Mouse (Mus musculus) mesoderm, embryonic 11.5 days (tissue): ENCODE results near the gene Gnat1.

Experiments
- DNase-seq: peaks from one replicate; pipeline ENCODE4 v3.0.0-alpha.2; 2012; ENCODE audit warnings: low read depth, low spot score

The Gnat1 gene

GRCm38 (mm10) chr9:107645577-107645976 is 33.9 kb downstream of the Gnat1 start:
- peak; percentile 89 for DNase-seq

- no peak for DNase-seq
Observed at GRCm38 (mm10) chr9:107645153-107645510, 34.4 kb downstream of the Gnat1 start.

GRCm38 (mm10) chr9:107644495-107645152 is 34.9 kb downstream of the Gnat1 start:
- DNase-seq, result peak; percentile 94

GRCm38 (mm10) chr9:107643544-107644214 is 35.8 kb downstream of the Gnat1 start:
- no peak for DNase-seq

GRCm38 (mm10) chr9:107641666-107642065 is 37.8 kb downstream of the Gnat1 start:
- DNase-seq, result no peak

GRCm38 (mm10) chr9:107640257-107640772 is 39.2 kb downstream of the Gnat1 start:
- DNase-seq, result no peak

- DNase-seq, result peak; percentile 80
Observed at GRCm38 (mm10) chr9:107637070-107637469, 42.4 kb downstream of the Gnat1 start.

- DNase-seq, result peak; percentile 97
Observed at GRCm38 (mm10) chr9:107635279-107636028, 44.1 kb downstream of the Gnat1 start, which contains the start of gene Gnai2. Gene Gnai2 (minus strand): TSS chr9:107635367.

GRCm38 (mm10) chr9:107634406-107635278 is 44.9 kb downstream of the Gnat1 start:
- DNase-seq, result no peak

GRCm38 (mm10) chr9:107633661-107634405 is 45.7 kb downstream of the Gnat1 start:
- no peak for DNase-seq

GRCm38 (mm10) chr9:107633091-107633660 is 46.3 kb downstream of the Gnat1 start:
- DNase-seq, result peak; percentile 75

- DNase-seq, result no peak
Observed at GRCm38 (mm10) chr9:107632478-107632877, 47.0 kb downstream of the Gnat1 start.

- no peak for DNase-seq
Observed at GRCm38 (mm10) chr9:107631861-107632260, 47.7 kb downstream of the Gnat1 start.

GRCm38 (mm10) chr9:107631311-107631826 is 48.1 kb downstream of the Gnat1 start:
- no peak for DNase-seq

- DNase-seq, result peak; percentile 88
Observed at GRCm38 (mm10) chr9:107630576-107630975, 48.9 kb downstream of the Gnat1 start.

GRCm38 (mm10) chr9:107629901-107630425 is 49.5 kb downstream of the Gnat1 start:
- DNase-seq, result no peak

- no peak for DNase-seq
Observed at GRCm38 (mm10) chr9:107629411-107629730, 50.1 kb downstream of the Gnat1 start.

GRCm38 (mm10) chr9:107628721-107629410 is 50.6 kb downstream of the Gnat1 start:
- no peak for DNase-seq
